Mouse (Mus musculus) G1E-ER4 (cell line): ENCODE data around the gene Sorbs1. TPM values are rescaled to one million over a fixed set of nuclear protein-coding genes. Genes with fewer than 3 reads are reported as not detected.

Experiments
- GATA1 ChIP-seq: IDR thresholded peaks from one replicate; pipeline ENCODE4 v1.8.0; 2012; ENCODE audit warnings: low read length, inconsistent platforms
- polyA plus RNA-seq: library from polyadenylated mRNA; stranded (reverse); fragments of >175 nt; gene quantifications from 2 replicates; pipeline ENCODE4 v1.2.3, GENCODE M21; 2012

Sorbs1 gene
- polyA plus RNA-seq, 1 experiment: 12.8 TPM

GRCm38 (mm10) chr19:40523431-40524005 is 9.9 kb upstream of the Sorbs1 start:
- no peak for TF ChIP-seq GATA1

- TF ChIP-seq GATA1: no peak
These were observed 6.8 kb upstream of the Sorbs1 start for GRCm38 (mm10) chr19:40520403-40520802.

- TF ChIP-seq GATA1: no peak
These were observed 5.1 kb upstream of the Sorbs1 start for GRCm38 (mm10) chr19:40518706-40519105.

GRCm38 (mm10) chr19:40515596-40515995 is 2.0 kb upstream of the Sorbs1 start:
- no peak for TF ChIP-seq GATA1

- no peak for TF ChIP-seq GATA1
These were observed 797 bp upstream of the Sorbs1 start for GRCm38 (mm10) chr19:40514376-40514775.

GRCm38 (mm10) chr19:40512500-40513421 is 818 bp downstream of the Sorbs1 start:
- TF ChIP-seq GATA1: no peak

- TF ChIP-seq GATA1: no peak
These were observed 1.8 kb downstream of the Sorbs1 start for GRCm38 (mm10) chr19:40511679-40512309.

GRCm38 (mm10) chr19:40511100-40511439 is 2.5 kb downstream of the Sorbs1 start:
- no peak for TF ChIP-seq GATA1

GRCm38 (mm10) chr19:40510387-40511099 is 3.0 kb downstream of the Sorbs1 start:
- TF ChIP-seq GATA1: no peak

GRCm38 (mm10) chr19:40509274-40509673 is 4.3 kb downstream of the Sorbs1 start:
- no peak for TF ChIP-seq GATA1

- no peak for TF ChIP-seq GATA1
These were observed 4.7 kb downstream of the Sorbs1 start for GRCm38 (mm10) chr19:40508851-40509250.

- no peak for TF ChIP-seq GATA1
These were observed 6.6 kb downstream of the Sorbs1 start for GRCm38 (mm10) chr19:40506965-40507364.

- TF ChIP-seq GATA1: no peak
These were observed 9.2 kb downstream of the Sorbs1 start for GRCm38 (mm10) chr19:40504336-40504735.

- no peak for TF ChIP-seq GATA1
These were observed 13.4 kb downstream of the Sorbs1 start for GRCm38 (mm10) chr19:40499940-40500737.

GRCm38 (mm10) chr19:40499141-40499540 is 14.4 kb downstream of the Sorbs1 start:
- TF ChIP-seq GATA1: no peak

GRCm38 (mm10) chr19:40498162-40498725 is 15.3 kb downstream of the Sorbs1 start:
- TF ChIP-seq GATA1: no peak
